Mouse (Mus musculus) bone marrow macrophage, adult 2 months (primary cell): ENCODE data around the gene Gp1bb. TPM values are rescaled to one million over a fixed set of nuclear protein-coding genes. Genes with fewer than 3 reads are reported as not detected.

Experiments
- H3K27ac ChIP-seq: 2 replicates; pipeline ENCODE4 v1.5.1; 2012; ENCODE audit warnings: low read depth, low read length; ENCODE audit not compliant: insufficient read depth
- H3K4me1 ChIP-seq: 2 replicates; pipeline ENCODE4 v1.6.1; 2012; ENCODE audit warnings: low read length; ENCODE audit not compliant: control insufficient read depth, insufficient read depth
- H3K4me3 ChIP-seq: 2 replicates; pipeline ENCODE4 v1.5.1; 2012; ENCODE audit warnings: mild to moderate bottlenecking, low read length, moderate library complexity; ENCODE audit not compliant: insufficient read depth
- CTCF ChIP-seq: IDR thresholded peaks from 2 replicates; pipeline ENCODE4 v1.5.1; 2012; ENCODE audit warnings: low read depth, mild to moderate bottlenecking, low read length, moderate library complexity
- POLR2A ChIP-seq: IDR thresholded peaks from 2 replicates; pipeline ENCODE4 v1.6.1; 2012; ENCODE audit warnings: mild to moderate bottlenecking, low read depth, low read length, borderline replicate concordance
- polyA plus RNA-seq: library from polyadenylated mRNA; stranded (reverse); fragments of >200 nt; gene quantifications from 2 replicates; pipeline ENCODE4 v1.2.4, GENCODE M21; 2012; ENCODE audit not compliant: missing spikeins, insufficient read depth, insufficient read length

Gene Gp1bb
- polyA plus RNA-seq, 1 experiment: not detected

GRCm38 (mm10) chr16:18589080-18589621 lies 33.1 kb downstream of the Gp1bb start:
- no peak overlapping the region for H3K4me3 ChIP-seq
- no peaks in the 10 kb centered on the region for H3K4me1 ChIP-seq
- H3K27ac ChIP-seq: no peak overlapping the region
- no peak for TF ChIP-seq CTCF
- no peak for TF ChIP-seq POLR2A

GRCm38 (mm10) chr16:18588738-18589055 lies 33.5 kb downstream of the Gp1bb start:
- Histone ChIP-seq H3K4me1 (no peaks in the 10 kb centered on the region), H3K27ac (no peak overlapping the region), H3K4me3 (no peak overlapping the region)
- TF ChIP-seq CTCF: no peak
- TF ChIP-seq POLR2A: no peak

DNA sequence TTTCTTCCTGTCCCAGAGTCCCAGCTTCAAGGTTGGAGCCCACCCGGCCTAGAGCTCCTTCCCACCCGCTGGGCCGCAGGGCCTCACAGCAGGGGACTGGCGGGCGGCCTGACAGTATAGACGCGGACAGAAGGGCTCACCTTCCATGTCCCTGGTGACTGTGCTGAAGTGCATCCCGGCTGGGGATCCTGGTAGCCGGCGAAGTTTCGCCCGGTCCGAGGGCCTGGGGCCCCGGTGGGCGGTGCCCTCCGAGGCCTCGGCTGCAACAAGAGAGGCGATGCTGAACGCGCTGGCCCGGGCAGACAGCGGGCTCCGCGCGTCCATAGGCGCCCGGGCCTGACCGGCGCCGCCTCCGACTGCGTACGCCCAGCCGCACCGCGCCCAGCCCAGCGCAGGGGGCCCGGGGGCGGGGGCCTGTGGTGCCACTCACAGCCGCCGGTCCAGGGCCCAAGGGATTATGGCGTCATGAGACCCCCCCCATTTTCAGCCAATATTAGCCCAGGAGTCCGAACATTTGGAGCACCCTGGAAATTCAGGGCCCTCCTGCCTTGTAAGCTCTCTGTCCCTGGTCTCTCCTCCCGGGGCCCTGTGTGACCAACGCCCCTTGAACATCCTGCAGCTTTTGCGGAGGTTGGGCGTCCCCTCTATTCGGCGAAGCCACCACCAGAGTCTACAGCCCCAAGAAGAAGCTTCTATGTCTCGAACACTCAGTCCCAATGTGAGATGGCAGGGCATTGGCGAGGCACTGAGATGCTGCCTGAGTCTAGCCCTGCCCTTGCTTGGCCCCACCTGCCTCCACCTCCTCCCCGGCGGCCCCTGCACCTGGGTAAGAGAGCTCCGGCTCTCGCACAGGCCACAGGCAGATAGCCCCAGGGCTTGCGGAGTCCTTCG lies 34.1 kb downstream of the Gp1bb start:
- Histone ChIP-seq H3K27ac (no peak overlapping the region), H3K4me1 (no peaks in the 10 kb centered on the region), H3K4me3 (no peak overlapping the region)
- TF ChIP-seq POLR2A: no peak
- TF ChIP-seq CTCF: no peak

GRCm38 (mm10) chr16:18586906-18587546 lies 35.2 kb downstream of the Gp1bb start:
- Histone ChIP-seq H3K4me1 (no peaks in the 10 kb centered on the region), H3K27ac (no peak overlapping the region), H3K4me3 (no peak overlapping the region)
- TF ChIP-seq CTCF: no peak
- TF ChIP-seq POLR2A: no peak

DNA sequence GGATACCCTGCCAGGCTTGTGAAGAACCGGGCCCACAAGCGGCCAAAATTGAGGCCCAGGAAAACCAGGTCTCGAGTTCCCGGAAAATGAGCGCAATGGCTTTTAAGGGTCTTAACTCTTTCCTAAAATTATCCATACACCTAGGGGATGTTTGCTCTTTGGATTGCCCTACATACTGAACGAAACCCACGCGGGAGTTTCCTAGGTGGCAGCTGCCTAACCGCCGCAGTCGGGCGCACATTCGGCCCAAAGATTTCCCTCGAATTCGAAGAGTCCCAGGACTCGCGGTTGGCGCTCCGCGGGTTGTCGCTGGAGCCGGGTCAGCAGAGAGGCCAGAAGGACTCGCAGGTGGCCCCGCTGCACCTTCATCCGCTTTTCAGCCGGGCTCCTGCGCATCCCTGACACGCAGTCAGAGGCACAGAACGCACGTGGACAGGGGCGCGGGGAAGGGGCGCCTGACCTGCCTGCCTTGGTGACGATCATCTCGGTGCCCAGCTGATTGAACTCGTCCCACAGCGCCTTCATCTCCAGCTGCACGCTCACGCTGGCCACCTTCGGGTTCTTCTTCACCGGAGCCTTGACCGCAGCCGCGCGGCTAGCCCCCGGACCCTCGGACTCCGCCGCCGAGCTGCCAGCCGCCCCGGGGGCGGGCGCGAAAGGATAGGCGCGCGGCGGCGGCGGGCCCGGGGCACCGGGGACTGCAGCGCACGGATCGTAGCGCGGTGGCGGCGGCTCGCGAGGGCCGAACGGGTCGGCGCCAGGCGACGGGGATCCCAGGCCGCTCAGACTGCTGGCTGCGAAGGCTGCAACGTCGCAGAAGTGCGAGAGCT lies 35.9 kb downstream of the Gp1bb start:
- Histone ChIP-seq H3K27ac (no peak overlapping the region), H3K4me1 (no peaks in the 10 kb centered on the region), H3K4me3 (no peak overlapping the region)
- no peak for TF ChIP-seq POLR2A
- TF ChIP-seq CTCF: no peak

DNA sequence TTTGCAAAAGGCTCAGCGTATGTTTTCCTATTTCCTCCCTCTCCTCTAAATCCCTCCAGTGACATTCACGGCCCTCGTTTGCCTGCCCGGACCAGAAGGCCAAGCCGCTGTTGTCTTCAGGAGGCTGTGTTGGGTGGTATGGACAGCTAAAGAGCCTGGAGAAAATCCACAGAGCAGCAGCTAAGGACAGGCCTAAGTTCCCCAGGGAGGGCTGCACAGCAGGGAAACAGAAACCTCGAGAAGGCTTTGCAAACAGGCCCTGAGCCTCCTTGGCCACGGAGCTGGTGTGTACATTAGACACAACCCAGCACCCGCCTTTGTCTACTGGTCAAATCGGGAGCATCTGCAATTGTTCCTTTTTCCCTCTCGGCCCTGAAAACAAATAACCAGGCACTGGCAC lies 36.5 kb downstream of the Gp1bb start:
- Histone ChIP-seq H3K4me1 (no peaks in the 10 kb centered on the region), H3K4me3 (no peak overlapping the region), H3K27ac (no peak overlapping the region)
- TF ChIP-seq CTCF (no peak), POLR2A (no peak)

DNA sequence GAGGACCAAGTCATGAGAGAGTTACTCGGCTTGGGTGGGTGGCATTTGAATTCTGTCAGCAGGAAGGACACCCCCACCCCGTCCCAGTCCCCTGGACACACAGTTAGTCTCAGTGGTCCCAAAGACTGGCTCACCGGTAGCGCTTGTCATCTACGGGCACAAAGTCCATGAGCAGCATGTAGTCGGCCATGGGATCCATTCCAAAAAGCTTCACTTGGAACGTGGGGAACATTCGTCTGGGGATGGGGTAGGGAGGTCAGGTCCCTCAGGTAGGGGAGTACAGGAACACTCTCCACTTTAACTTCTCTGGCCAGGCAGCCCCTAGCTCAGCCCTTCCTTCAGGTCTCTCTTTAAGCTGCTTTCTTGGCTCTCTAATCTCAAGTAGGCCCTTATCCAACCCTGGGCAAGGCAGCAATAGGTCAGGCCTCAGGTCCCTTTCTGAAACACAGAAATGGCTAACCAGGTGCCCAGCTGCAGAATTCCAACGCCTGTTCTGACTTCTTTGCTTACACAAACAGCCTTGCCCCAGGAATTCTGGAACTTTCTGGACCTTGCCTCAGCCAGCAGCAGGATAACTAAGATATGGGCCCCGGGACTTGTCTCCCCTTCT lies 37.2 kb downstream of the Gp1bb start:
- TF ChIP-seq POLR2A: no peak
- no peak for TF ChIP-seq CTCF
- H3K4me3 ChIP-seq: no peak overlapping the region
- no peak overlapping the region for H3K27ac ChIP-seq
- H3K4me1 ChIP-seq: no peaks in the 10 kb centered on the region

DNA sequence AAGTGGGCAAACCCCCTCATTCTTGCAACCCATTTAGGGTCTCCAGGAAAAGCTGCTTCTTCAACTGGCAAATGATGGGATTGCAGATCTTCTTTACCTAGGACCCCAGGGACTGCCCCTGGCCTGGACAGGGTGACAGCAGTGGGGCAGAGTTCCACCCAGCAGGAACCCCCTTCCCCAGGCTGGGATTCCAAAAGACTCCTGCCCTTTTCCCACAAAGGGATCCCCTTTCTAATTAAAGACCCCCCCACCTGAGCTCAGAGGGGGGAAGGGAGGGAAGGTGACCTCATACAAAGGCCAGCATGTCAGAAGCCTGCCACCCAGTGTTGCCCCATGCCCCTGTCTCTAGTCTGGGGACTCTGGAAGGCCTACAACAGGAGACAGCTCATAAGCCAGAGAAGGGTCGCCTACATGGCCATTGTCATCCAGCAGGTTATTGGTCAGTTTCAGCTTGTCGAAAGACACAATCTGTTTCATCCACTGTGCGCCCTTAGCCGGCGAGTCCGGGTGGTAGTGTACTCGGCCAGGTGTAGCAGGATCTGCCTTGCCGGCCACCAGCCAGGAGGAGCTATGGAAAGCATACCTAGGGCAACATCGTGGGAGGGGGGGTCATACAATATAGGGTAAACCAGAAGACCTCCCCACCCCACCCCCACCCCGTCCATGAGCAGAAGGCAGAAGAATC lies 38.4 kb downstream of the Gp1bb start:
- H3K27ac ChIP-seq: no peak overlapping the region
- no peak for TF ChIP-seq CTCF
- TF ChIP-seq POLR2A: no peak
- H3K4me3 ChIP-seq: no peak overlapping the region
- no peaks in the 10 kb centered on the region for H3K4me1 ChIP-seq

- Histone ChIP-seq H3K4me3 (no peak overlapping the region), H3K4me1 (no peaks in the 10 kb centered on the region), H3K27ac (no peak overlapping the region)
- TF ChIP-seq CTCF: no peak
- TF ChIP-seq POLR2A: no peak
Measured at GRCm38 (mm10) chr16:18583169-18583568, 39.0 kb downstream of the Gp1bb start.
